Mouse (Mus musculus) brain, embryonic 14.5 days (tissue): Measurements from ENCODE around the gene Fbxo36.

ENCODE experiments used
- CTCF ChIP-seq: fragments of 200-500 bp; IDR thresholded peaks from 2 replicates; pipeline ENCODE4 v1.5.1; 2012; ENCODE audit warnings: inconsistent platforms, mild to moderate bottlenecking, moderate library complexity, borderline replicate concordance; ENCODE audit not compliant: insufficient read depth, insufficient read length; ENCODE audit errors: extremely low read depth
- POLR2A ChIP-seq: fragments of 200-500 bp; IDR thresholded peaks from 2 replicates; pipeline ENCODE4 v1.6.1; 2012; ENCODE audit warnings: mild to moderate bottlenecking, inconsistent platforms, borderline replicate concordance; ENCODE audit not compliant: poor library complexity, insufficient read depth, insufficient read length, severe bottlenecking; ENCODE audit errors: extremely low read depth

GRCm38 (mm10) chr1:84912571-84912970 lies 72.9 kb downstream of the Fbxo36 start:
- TF ChIP-seq CTCF (no peak), POLR2A (no peak)
